Mouse (Mus musculus): ENCODE measurements around the gene Rasal2.

The Rasal2 gene

DNA sequence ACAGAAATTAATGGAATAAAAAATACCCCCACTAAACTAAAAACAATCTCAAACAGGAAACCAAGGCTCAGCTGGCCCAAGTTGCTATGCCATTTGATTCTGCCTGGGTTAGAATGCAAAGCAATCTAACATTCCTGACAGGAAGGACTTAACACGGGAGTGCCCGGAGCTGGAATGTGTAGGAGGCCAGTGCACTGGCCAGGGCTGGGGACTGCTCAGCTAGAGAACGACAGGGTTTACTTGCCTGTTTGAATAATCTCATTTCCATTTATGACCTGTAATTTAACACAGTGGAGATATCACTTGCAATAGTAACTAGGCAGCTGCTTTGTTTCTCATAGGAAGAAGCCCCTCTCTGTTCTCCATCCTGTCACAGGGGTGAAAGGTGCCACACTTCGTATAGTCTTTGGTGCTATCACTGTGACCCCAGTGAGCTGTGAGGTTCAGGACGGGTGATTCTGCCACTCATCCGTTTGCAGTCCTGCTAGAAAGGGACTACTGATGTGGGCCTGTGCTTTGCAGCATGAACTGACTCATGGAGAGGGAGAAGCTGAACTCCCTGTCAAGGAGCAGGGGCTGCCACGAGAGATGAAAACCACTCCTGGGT lies 269.0 kb downstream of the Rasal2 start:
- no peak for DNase-seq (ENCODE audit: low spot score in 2 of 2)

GRCm38 (mm10) chr1:157141014-157141413 lies 271.4 kb downstream of the Rasal2 start:
- no peak for DNase-seq (ENCODE audit: low spot score in 2 of 2)

- no peak for DNase-seq (ENCODE audit: low spot score in 2 of 2)
Measured at GRCm38 (mm10) chr1:157137854-157138241, 274.5 kb downstream of the Rasal2 start.

DNA sequence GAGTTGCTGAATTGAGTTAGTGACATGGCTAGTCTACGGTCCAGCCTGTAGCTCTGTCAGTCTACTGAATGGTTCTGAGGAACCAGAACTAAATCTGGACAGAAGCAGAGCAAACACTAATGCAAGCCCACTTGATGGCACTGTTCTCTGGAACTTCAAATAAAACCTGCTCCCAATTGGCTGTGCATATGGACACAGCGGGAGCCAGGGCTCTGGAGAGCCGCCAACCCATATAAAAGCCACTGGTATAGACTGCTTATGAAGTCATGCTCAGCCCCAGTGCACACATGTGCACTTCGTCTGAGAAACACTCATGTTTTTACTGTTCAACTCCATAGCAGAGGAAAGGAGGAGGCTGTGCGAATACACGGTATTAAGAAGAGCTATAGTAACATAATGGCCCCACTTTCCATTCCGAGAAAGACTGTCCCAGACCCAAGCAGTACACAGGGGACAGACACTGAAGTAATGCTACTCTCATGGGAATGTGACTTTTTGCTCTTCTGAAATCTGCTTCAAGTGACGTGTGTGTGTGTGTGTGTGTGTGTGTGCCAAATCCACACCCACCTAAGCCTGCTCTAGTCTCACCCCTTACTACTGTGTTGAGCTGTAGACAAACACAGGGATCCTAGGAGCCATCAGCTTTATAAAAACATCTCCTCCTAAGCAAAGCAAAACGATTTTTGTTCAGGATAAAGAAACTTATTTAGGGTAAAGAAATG lies 275.1 kb downstream of the Rasal2 start:
- no peak for DNase-seq (ENCODE audit: low spot score in 2 of 2)

- DNase-seq (ENCODE audit: low spot score in 2 of 2): no peak
Measured at GRCm38 (mm10) chr1:157128219-157128618, 284.2 kb downstream of the Rasal2 start.

- no peak for DNase-seq (ENCODE audit: low spot score in 2 of 2)
Measured at GRCm38 (mm10) chr1:157123836-157124235, 288.6 kb downstream of the Rasal2 start.

DNA sequence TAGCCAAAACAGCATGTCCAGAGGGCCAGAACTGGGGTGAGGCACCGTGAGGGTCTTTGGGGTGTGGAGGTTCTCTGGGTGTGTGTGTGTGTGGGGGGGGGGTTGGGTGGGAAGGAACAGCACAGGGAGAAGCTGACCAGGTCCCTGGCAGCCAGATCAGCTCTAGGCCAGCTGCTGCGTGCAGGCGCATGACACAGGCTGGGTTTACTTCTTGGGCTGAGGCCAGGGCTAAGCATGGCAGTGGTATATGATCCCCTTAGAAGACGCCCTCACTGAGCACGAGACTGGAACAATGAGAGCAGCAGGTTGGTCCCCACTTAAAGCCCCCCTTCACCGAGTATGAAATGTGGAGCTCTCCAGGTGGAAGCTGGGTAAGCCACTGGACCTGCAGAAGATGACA lies 293.2 kb downstream of the Rasal2 start:
- no peak for DNase-seq (ENCODE audit: low spot score in 2 of 2)

GRCm38 (mm10) chr1:157117440-157117839 lies 295.0 kb downstream of the Rasal2 start:
- no peak for DNase-seq (ENCODE audit: low spot score in 2 of 2)

- peak in 1 of 2 experiments; percentile 10 for DNase-seq (ENCODE audit: low spot score in 2 of 2)
Measured at GRCm38 (mm10) chr1:157114492-157114891, 297.9 kb downstream of the Rasal2 start.

DNA sequence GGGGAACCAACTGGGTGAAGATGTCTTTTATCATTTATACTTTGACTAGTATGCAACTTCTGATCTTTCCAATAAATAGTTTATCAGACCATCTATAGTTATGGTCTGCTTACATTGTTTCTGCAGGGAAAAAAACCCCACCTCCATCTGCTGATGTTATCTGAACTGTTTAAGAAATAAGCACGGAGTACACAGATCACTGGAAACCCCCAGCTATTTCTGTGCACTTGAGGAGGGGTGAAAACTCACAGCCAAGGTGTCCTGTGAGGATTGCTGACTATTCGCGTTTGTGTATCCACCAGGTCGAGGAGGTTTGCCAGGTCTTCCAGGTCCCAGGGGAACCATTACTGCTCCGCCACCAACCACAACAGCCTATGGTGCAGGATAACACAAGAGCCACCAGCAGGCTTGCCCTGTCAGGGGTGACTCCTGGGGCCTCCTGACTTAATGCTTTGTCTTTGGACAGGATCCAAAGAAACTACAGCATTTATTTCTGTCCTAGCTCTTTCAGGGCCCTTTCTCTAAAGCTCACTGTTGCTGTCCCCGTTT lies 302.0 kb downstream of the Rasal2 start:
- no peak for DNase-seq (ENCODE audit: low spot score in 2 of 2)

- no peak for DNase-seq (ENCODE audit: low spot score in 2 of 2)
Measured at GRCm38 (mm10) chr1:157108580-157108979, 303.8 kb downstream of the Rasal2 start, which contains the start of gene Tex35. Tex35 (minus strand) TSS chr1:157108680.

DNA sequence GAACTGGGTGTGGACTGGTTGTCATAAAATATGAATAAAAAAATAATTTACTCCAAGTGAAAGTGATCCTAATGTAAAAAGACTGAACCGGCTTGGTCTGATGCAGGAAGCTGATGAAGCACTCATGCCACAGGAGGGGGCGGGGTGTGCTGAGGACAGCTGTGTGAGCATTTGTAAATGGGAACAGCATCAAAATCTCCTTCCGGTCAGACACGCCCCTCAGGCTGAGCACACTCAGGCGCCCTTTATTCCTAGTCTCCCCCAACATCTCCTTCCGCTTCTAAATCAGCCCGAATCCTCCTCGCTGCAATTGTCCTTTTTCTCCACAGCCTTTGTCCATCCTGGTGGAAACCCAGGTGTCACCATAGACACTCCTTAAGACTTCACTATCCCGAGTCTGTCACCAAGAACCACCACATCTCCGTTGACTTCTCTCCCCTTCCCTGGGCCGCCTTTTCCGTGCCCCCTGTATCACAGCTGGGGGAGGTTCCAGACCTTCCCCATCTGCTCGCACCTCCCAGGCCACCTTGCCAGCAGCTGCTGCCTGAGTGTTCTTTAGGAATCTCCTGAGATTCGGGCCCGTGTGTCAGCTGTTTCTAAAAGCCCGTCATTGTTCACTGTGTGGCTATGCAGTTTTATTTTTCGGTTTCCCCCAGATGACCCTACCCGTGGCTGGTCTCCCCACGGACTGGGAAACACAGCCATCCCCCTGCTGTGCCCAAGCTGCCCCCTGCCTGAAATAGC lies 311.1 kb downstream of the Rasal2 start:
- no peak for DNase-seq (ENCODE audit: low spot score in 2 of 2)

DNA sequence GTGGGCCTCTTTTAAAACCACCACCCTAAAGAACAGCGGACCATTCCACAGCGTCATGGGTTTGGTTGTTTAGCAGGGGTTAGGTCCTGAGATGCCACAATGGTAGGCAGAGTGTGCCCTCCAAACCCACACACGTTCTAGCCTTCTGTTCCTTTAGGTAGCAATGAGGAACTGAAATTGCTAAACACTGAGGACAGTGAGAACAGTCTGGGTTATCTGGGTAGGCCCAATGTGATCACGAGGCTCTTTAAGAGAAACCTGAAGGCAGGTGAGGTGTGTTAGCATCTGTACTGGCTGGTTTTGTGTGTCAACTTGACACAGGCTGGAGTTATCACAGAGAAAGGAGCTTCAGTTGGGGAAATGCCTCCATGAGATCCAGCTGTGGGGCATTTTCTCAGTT lies 316.9 kb downstream of the Rasal2 start:
- DNase-seq (ENCODE audit: low spot score in 2 of 2): no peak

- DNase-seq (ENCODE audit: low spot score in 2 of 2): no peak
Measured at GRCm38 (mm10) chr1:157092622-157093021, 319.8 kb downstream of the Rasal2 start.

DNA sequence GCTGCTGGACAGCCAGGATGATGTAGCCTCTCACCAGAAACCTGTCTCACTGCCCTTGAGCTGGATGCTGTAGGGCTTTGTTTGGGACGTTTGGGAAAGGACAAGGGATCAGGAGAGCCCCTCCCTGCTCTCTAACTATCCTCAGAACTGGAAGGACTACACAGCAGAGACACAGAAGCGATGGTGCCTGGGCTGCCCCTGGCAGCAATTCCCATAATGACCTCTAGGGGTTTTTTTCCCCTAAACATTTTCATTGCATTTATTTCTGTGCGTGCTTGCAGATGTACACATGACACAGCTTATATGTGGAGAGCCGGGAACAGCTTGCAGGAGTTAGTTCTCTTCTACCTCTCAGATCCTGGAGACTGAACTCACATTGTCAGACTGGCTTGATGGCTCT lies 320.3 kb downstream of the Rasal2 start:
- no peak for DNase-seq (ENCODE audit: low spot score in 2 of 2)

- DNase-seq (ENCODE audit: low spot score in 2 of 2): no peak
Measured at GRCm38 (mm10) chr1:157090835-157091234, 321.6 kb downstream of the Rasal2 start.

- DNase-seq (ENCODE audit: low spot score in 2 of 2): peak in 1 of 2 experiments; percentile 61
Measured at GRCm38 (mm10) chr1:157086097-157086994, 326.0 kb downstream of the Rasal2 start.

Data from left cerebral cortex, adult 9 months (tissue).